Mouse (Mus musculus) urinary bladder, adult 2 months (tissue): ENCODE measurements around the gene Lamtor1. TPM values are rescaled to one million over a fixed set of nuclear protein-coding genes. Genes with fewer than 3 reads are reported as not detected.
"Not testable (repeated sequence)": the region's sequence is repeated elsewhere in the genome, so short reads cannot be mapped to it uniquely, and the experiment has no call there.

Source experiments
- DNase-seq: peaks from one replicate; pipeline ENCODE4 v3.0.0; 2022; ENCODE audit warnings: low spot score
- polyA plus RNA-seq: library from polyadenylated mRNA; depleted of rRNA; stranded (reverse); fragments of >200 nt; gene quantifications from 2 replicates; pipeline ENCODE4 v1.2.3, GENCODE M21; 2012

Lamtor1 gene
- polyA plus RNA-seq, 1 experiment = 149 TPM

- no peak for DNase-seq
These were observed 5.2 kb upstream of the Lamtor1 start for GRCm38 (mm10) chr7:101900331-101901097.

- no peak for DNase-seq
These were observed 3.7 kb upstream of the Lamtor1 start for GRCm38 (mm10) chr7:101901969-101902368.

GRCm38 (mm10) chr7:101902846-101903245, 2.9 kb upstream of the Lamtor1 start:
- no peak for DNase-seq

GRCm38 (mm10) chr7:101906287-101906681, 580 bp downstream of the Lamtor1 start, which contains the start of gene Tomt:
Gene Tomt (minus strand): TSS chr7:101906359.
- DNase-seq = no peak

- DNase-seq = no peak
These were observed 992 bp downstream of the Lamtor1 start for GRCm38 (mm10) chr7:101906696-101907095.

GRCm38 (mm10) chr7:101908367-101908766, 2.7 kb downstream of the Lamtor1 start:
- DNase-seq = no peak

- no peak for DNase-seq
These were observed 4.4 kb downstream of the Lamtor1 start for GRCm38 (mm10) chr7:101910138-101910537.

- DNase-seq = no peak
These were observed 6.3 kb downstream of the Lamtor1 start for GRCm38 (mm10) chr7:101911982-101912381.

GRCm38 (mm10) chr7:101918071-101918470, 12.4 kb downstream of the Lamtor1 start:
- no peak for DNase-seq

GRCm38 (mm10) chr7:101925892-101926291, 20.2 kb downstream of the Lamtor1 start:
- DNase-seq = not testable (repeated sequence)

GRCm38 (mm10) chr7:101928093-101928492, 22.4 kb downstream of the Lamtor1 start:
- DNase-seq = no peak

GRCm38 (mm10) chr7:101932551-101932950, 26.8 kb downstream of the Lamtor1 start:
- DNase-seq = no peak

GRCm38 (mm10) chr7:101933300-101933699, 27.6 kb downstream of the Lamtor1 start:
- peak; percentile 36 for DNase-seq

- DNase-seq = peak; percentile 88
These were observed 28.1 kb downstream of the Lamtor1 start, which contains the start of the genes Lrrc51 and Numa1 for GRCm38 (mm10) chr7:101933751-101934240. Gene Lrrc51 (minus strand): TSS chr7:101933895. Gene Numa1 (plus strand): TSS chr7:101934111.

GRCm38 (mm10) chr7:101935957-101936356, 30.3 kb downstream of the Lamtor1 start:
- no peak for DNase-seq

- DNase-seq = no peak
These were observed 31.3 kb downstream of the Lamtor1 start for GRCm38 (mm10) chr7:101936996-101937395.

GRCm38 (mm10) chr7:101937569-101937968, 31.9 kb downstream of the Lamtor1 start:
- no peak for DNase-seq

- DNase-seq = no peak
These were observed 32.6 kb downstream of the Lamtor1 start for GRCm38 (mm10) chr7:101938348-101938747.

- DNase-seq = no peak
These were observed 34.1 kb downstream of the Lamtor1 start for GRCm38 (mm10) chr7:101939758-101940157.

- DNase-seq = not testable (repeated sequence)
These were observed 43.3 kb downstream of the Lamtor1 start for GRCm38 (mm10) chr7:101949008-101949407.

- DNase-seq = no peak
These were observed 45.9 kb downstream of the Lamtor1 start for GRCm38 (mm10) chr7:101951648-101952047.

GRCm38 (mm10) chr7:101952098-101952497, 46.4 kb downstream of the Lamtor1 start:
- no peak for DNase-seq

GRCm38 (mm10) chr7:101954163-101954562, 48.5 kb downstream of the Lamtor1 start:
- DNase-seq = no peak
